Mouse (Mus musculus): ENCODE data around the gene Ppfia1. TPM values are rescaled to one million over a fixed set of nuclear protein-coding genes. Genes with fewer than 3 reads are reported as not detected.

The Ppfia1 gene
- polyA plus RNA-seq, 1 experiment from 2014 or later: 43.7 TPM

GRCm38 (mm10) chr7:144447146-144447545 lies 106.4 kb downstream of the Ppfia1 start:
- 86% methylated on average over 3 of the region's 3 CpGs for WGBS
- H3K4me2 ChIP-seq (replicated peaks): no peak overlapping the region
- H3K36me3 ChIP-seq: peaks cover 86% of the 10 kb centered on the region
- no peak overlapping the region for H3K9ac ChIP-seq
- no peaks in the 10 kb centered on the region for H3K9me3 ChIP-seq
- no peak overlapping the region for H3K4me3 ChIP-seq
- H3K27me3 ChIP-seq (replicated peaks): no peaks in the 10 kb centered on the region
- H3K4me1 ChIP-seq: no peaks in the 10 kb centered on the region
- no peak overlapping the region for H3K27ac ChIP-seq
- ATAC-seq (ENCODE audit: low FRiP score, low read depth): no peak

GRCm38 (mm10) chr7:144444788-144445187 lies 108.7 kb downstream of the Ppfia1 start:
- no peak for ATAC-seq (ENCODE audit: low FRiP score, low read depth)
- no peaks in the 10 kb centered on the region for H3K27me3 ChIP-seq (replicated peaks)
- peaks cover 87% of the 10 kb centered on the region for H3K36me3 ChIP-seq
- no peaks in the 10 kb centered on the region for H3K9me3 ChIP-seq
- WGBS: 87% methylated on average over 7 of the region's 7 CpGs
- no peaks in the 10 kb centered on the region for H3K4me1 ChIP-seq
- H3K9ac ChIP-seq: no peak overlapping the region
- no peak overlapping the region for H3K4me3 ChIP-seq
- H3K4me2 ChIP-seq (replicated peaks): no peak overlapping the region
- no peak overlapping the region for H3K27ac ChIP-seq

GRCm38 (mm10) chr7:144441976-144442375 lies 111.6 kb downstream of the Ppfia1 start:
- 90% methylated on average over 4 of the region's 4 CpGs for WGBS
- Histone ChIP-seq H3K4me3 (no peak overlapping the region), H3K9me3 (no peaks in the 10 kb centered on the region), H3K9ac (no peak overlapping the region), H3K4me1 (no peaks in the 10 kb centered on the region), H3K36me3 (peaks cover 89% of the 10 kb centered on the region), H3K4me2 (replicated peaks) (no peak overlapping the region), H3K27me3 (replicated peaks) (no peaks in the 10 kb centered on the region), H3K27ac (no peak overlapping the region)
- ATAC-seq (ENCODE audit: low FRiP score, low read depth): no peak

- H3K9ac ChIP-seq: no peak overlapping the region
- H3K27ac ChIP-seq: no peak overlapping the region
- H3K4me3 ChIP-seq: no peak overlapping the region
- no peaks in the 10 kb centered on the region for H3K27me3 ChIP-seq (replicated peaks)
- H3K9me3 ChIP-seq: no peaks in the 10 kb centered on the region
- WGBS: 94% methylated on average over 11 of the region's 11 CpGs
- no peak overlapping the region for H3K4me2 ChIP-seq (replicated peaks)
- peaks cover 89% of the 10 kb centered on the region for H3K36me3 ChIP-seq
- no peaks in the 10 kb centered on the region for H3K4me1 ChIP-seq
- no peak for ATAC-seq (ENCODE audit: low FRiP score, low read depth)
These were observed 112.1 kb downstream of the Ppfia1 start for GRCm38 (mm10) chr7:144441466-144441865.

GRCm38 (mm10) chr7:144438811-144439210 lies 114.7 kb downstream of the Ppfia1 start:
- Histone ChIP-seq H3K9ac (no peak overlapping the region), H3K4me2 (replicated peaks) (no peak overlapping the region), H3K27me3 (replicated peaks) (no peaks in the 10 kb centered on the region), H3K4me1 (no peaks in the 10 kb centered on the region), H3K4me3 (no peak overlapping the region), H3K9me3 (no peaks in the 10 kb centered on the region), H3K27ac (no peak overlapping the region), H3K36me3 (peaks cover 75% of the 10 kb centered on the region)
- WGBS: 96% methylated on average over 7 of the region's 7 CpGs
- ATAC-seq (ENCODE audit: low FRiP score, low read depth): no peak

- Histone ChIP-seq H3K9me3 (no peaks in the 10 kb centered on the region), H3K27me3 (replicated peaks) (no peaks in the 10 kb centered on the region), H3K36me3 (peaks cover 25% of the 10 kb centered on the region), H3K4me1 (no peaks in the 10 kb centered on the region), H3K4me3 (no peak overlapping the region), H3K9ac (no peak overlapping the region), H3K27ac (no peak overlapping the region), H3K4me2 (replicated peaks) (no peak overlapping the region)
- 75% methylated on average over 2 of the region's 2 CpGs for WGBS
- no peak for ATAC-seq (ENCODE audit: low FRiP score, low read depth)
These were observed 120.6 kb downstream of the Ppfia1 start for GRCm38 (mm10) chr7:144432920-144433319.

- WGBS: 83% methylated on average over 3 of the region's 3 CpGs
- no peak for ATAC-seq (ENCODE audit: low FRiP score, low read depth)
These were observed 126.1 kb downstream of the Ppfia1 start for GRCm38 (mm10) chr7:144427460-144427859.

More at GRCm38 (mm10) chr7:144427460-144427859, 126.1 kb downstream of the Ppfia1 start:
- Histone ChIP-seq H3K9me3 (no peaks in the 10 kb centered on the region), H3K27ac (no peak overlapping the region), H3K4me3 (no peak overlapping the region), H3K4me1 (no peaks in the 10 kb centered on the region), H3K27me3 (replicated peaks) (no peaks in the 10 kb centered on the region), H3K4me2 (replicated peaks) (no peak overlapping the region), H3K9ac (no peak overlapping the region), H3K36me3 (no peaks in the 10 kb centered on the region)

Other genes starting within 250 kb of the Ppfia1 start
- 184 and 191 TPM in 2 replicates for gene Cttn, start 82.7 kb downstream of the Ppfia1 start, polyA plus RNA-seq (2016; fragmentation: Nextera tagmentation; extraction: Ambion mirVana)
- 6.4 and 7.1 TPM in 2 replicates for gene Fadd, start 28.7 kb upstream of the Ppfia1 start, polyA plus RNA-seq (2016; fragmentation: Nextera tagmentation; extraction: Ambion mirVana)
- 3.1 and 3.3 TPM in 2 replicates for gene Ano1, start 198.2 kb upstream of the Ppfia1 start, polyA plus RNA-seq (2016; fragmentation: Nextera tagmentation; extraction: Ambion mirVana)

All from neural tube, embryonic 12.5 days (tissue).